Mouse (Mus musculus): ENCODE results near the gene Plod1. TPM values are rescaled to one million over a fixed set of nuclear protein-coding genes. Genes with fewer than 3 reads are reported as not detected.

Gene Plod1
- total RNA-seq, 2 experiments from 2014 or later = 16.4 to 21.5 TPM

GRCm38 (mm10) chr4:147902906-147903500 is 33.6 kb downstream of the Plod1 start:
- no peak for DNase-seq (ENCODE audit: low spot score in 2 of 2)
- no peak for TF ChIP-seq CTCF (conservative IDR thresholded peaks at IDR 0.05)
- Histone ChIP-seq H3K4me3 (peak overlapping the region; percentile 96; the same call in 1 of the 2 replicates), H3K27ac (no peak overlapping the region)

- DNase-seq (ENCODE audit: low spot score in 2 of 2) = no peak
- Histone ChIP-seq H3K4me3 (no peak overlapping the region), H3K27ac (0 out of 2 replicates have a peak overlapping the region, but pooled peaks have one; percentile 33)
- no peak for TF ChIP-seq CTCF (conservative IDR thresholded peaks at IDR 0.05)
These were observed 36.1 kb downstream of the Plod1 start for GRCm38 (mm10) chr4:147900452-147900851.

GRCm38 (mm10) chr4:147897348-147897747 is 39.2 kb downstream of the Plod1 start:
- no peak for TF ChIP-seq CTCF (conservative IDR thresholded peaks at IDR 0.05)
- H3K27ac ChIP-seq = peak overlapping the region; percentile 72

GRCm38 (mm10) chr4:147896411-147896810 is 40.2 kb downstream of the Plod1 start:
- Histone ChIP-seq H3K4me3 (no peak overlapping the region), H3K27ac (peak overlapping the region; percentile 72)
- no peak for TF ChIP-seq CTCF (conservative IDR thresholded peaks at IDR 0.05)
- no peak for DNase-seq (ENCODE audit: low spot score in 2 of 2)

More at GRCm38 (mm10) chr4:147897348-147897747, 39.2 kb downstream of the Plod1 start:
- H3K4me3 ChIP-seq = no peak overlapping the region
- peak in 1 of 2 experiments; percentile 30 for DNase-seq (ENCODE audit: low spot score in 2 of 2)

- H3K4me3 ChIP-seq = no peak overlapping the region
- no peak for TF ChIP-seq CTCF (conservative IDR thresholded peaks at IDR 0.05)
- DNase-seq (ENCODE audit: low spot score in 2 of 2) = no peak
- no peak overlapping the region; the same call in 1 of the 2 replicates for H3K27ac ChIP-seq
These were observed 40.7 kb downstream of the Plod1 start for GRCm38 (mm10) chr4:147895815-147896330.

- no peak overlapping the region for H3K4me3 ChIP-seq
- TF ChIP-seq CTCF (conservative IDR thresholded peaks at IDR 0.05) = no peak
- H3K27ac ChIP-seq = peak overlapping the region; percentile 85
- peak; percentile 34 to 41 for DNase-seq (ENCODE audit: low spot score in 2 of 2)
These were observed 46.2 kb downstream of the Plod1 start for GRCm38 (mm10) chr4:147890341-147890740.

GRCm38 (mm10) chr4:147888237-147888636 is 48.3 kb downstream of the Plod1 start:
- Histone ChIP-seq H3K4me3 (no peak overlapping the region), H3K27ac (no peak overlapping the region)
- DNase-seq (ENCODE audit: low spot score in 2 of 2) = no peak
- no peak for TF ChIP-seq CTCF (conservative IDR thresholded peaks at IDR 0.05)

- TF ChIP-seq CTCF (conservative IDR thresholded peaks at IDR 0.05) = no peak
- no peak for DNase-seq (ENCODE audit: low spot score in 2 of 2)
- Histone ChIP-seq H3K4me3 (no peak overlapping the region), H3K27ac (no peak overlapping the region)
These were observed 49.3 kb downstream of the Plod1 start for GRCm38 (mm10) chr4:147887277-147887676.

GRCm38 (mm10) chr4:147886158-147886557 is 50.4 kb downstream of the Plod1 start:
- no peak for DNase-seq (ENCODE audit: low spot score in 2 of 2)
- TF ChIP-seq CTCF (conservative IDR thresholded peaks at IDR 0.05) = no peak
- no peak overlapping the region for H3K27ac ChIP-seq
- no peak overlapping the region for H3K4me3 ChIP-seq

GRCm38 (mm10) chr4:147884138-147884537 is 52.4 kb downstream of the Plod1 start:
- H3K27ac ChIP-seq = no peak overlapping the region
- TF ChIP-seq CTCF (conservative IDR thresholded peaks at IDR 0.05) = no peak
- DNase-seq (ENCODE audit: low spot score in 2 of 2) = no peak

GRCm38 (mm10) chr4:147883041-147883440 is 53.5 kb downstream of the Plod1 start:
- no peak for TF ChIP-seq CTCF (conservative IDR thresholded peaks at IDR 0.05)
- H3K27ac ChIP-seq = no peak overlapping the region
- no peak for DNase-seq (ENCODE audit: low spot score in 2 of 2)
- H3K4me3 ChIP-seq = no peak overlapping the region

More at GRCm38 (mm10) chr4:147884138-147884537, 52.4 kb downstream of the Plod1 start:
- H3K4me3 ChIP-seq = no peak overlapping the region

- H3K27ac ChIP-seq = no peak overlapping the region
- DNase-seq (ENCODE audit: low spot score in 2 of 2) = no peak
- TF ChIP-seq CTCF (conservative IDR thresholded peaks at IDR 0.05) = no peak
- H3K4me3 ChIP-seq = no peak overlapping the region
These were observed 54.8 kb downstream of the Plod1 start for GRCm38 (mm10) chr4:147881792-147882191.

- Histone ChIP-seq H3K27ac (no peak overlapping the region), H3K4me3 (no peak overlapping the region)
- no peak for DNase-seq (ENCODE audit: low spot score in 2 of 2)
- TF ChIP-seq CTCF (conservative IDR thresholded peaks at IDR 0.05) = no peak
These were observed 56.7 kb downstream of the Plod1 start for GRCm38 (mm10) chr4:147879865-147880264.

GRCm38 (mm10) chr4:147879456-147879855 is 57.1 kb downstream of the Plod1 start:
- DNase-seq (ENCODE audit: low spot score in 2 of 2) = no peak
- TF ChIP-seq CTCF (conservative IDR thresholded peaks at IDR 0.05) = no peak
- no peak overlapping the region for H3K4me3 ChIP-seq
- H3K27ac ChIP-seq = no peak overlapping the region

Measured in layer of hippocampus, adult 2 months (tissue).